Mouse (Mus musculus) cerebellum, adult 11-12 months (tissue): ENCODE measurements around the gene Pnma3.
"Not testable (repeated sequence)": the region's sequence is repeated elsewhere in the genome, so short reads cannot be mapped to it uniquely, and the experiment has no call there.

Experiments
- DNase-seq: peaks from one replicate; pipeline ENCODE4 v3.0.0; 2022

Gene Pnma3

GRCm38 (mm10) chrX:73064415-73064793 is at the start of gene Pnma3:
Gene Pnma3, plus strand, starts transcription at chrX:73064787.
- peak; percentile 21 for DNase-seq

- DNase-seq: no peak
Observed at GRCm38 (mm10) chrX:73037003-73037402, 27.6 kb upstream of the Pnma3 start, which contains the start of gene Pnma5. Gene Pnma5, minus strand, starts transcription at chrX:73037103.

GRCm38 (mm10) chrX:73038831-73039230 is 25.8 kb upstream of the Pnma3 start:
- no peak for DNase-seq

- DNase-seq: no peak
Observed at GRCm38 (mm10) chrX:73039666-73040065, 24.9 kb upstream of the Pnma3 start.

GRCm38 (mm10) chrX:73053860-73054563 is 10.6 kb upstream of the Pnma3 start:
- DNase-seq: peak; percentile 91

- no peak for DNase-seq
Observed at GRCm38 (mm10) chrX:73061528-73061927, 3.1 kb upstream of the Pnma3 start.

- DNase-seq: no peak
Observed at GRCm38 (mm10) chrX:73062323-73062722, 2.3 kb upstream of the Pnma3 start.

- peak; percentile 44 for DNase-seq
Observed at GRCm38 (mm10) chrX:73063512-73064414, 824 bp upstream of the Pnma3 start.

GRCm38 (mm10) chrX:73066765-73067312 is 2.3 kb downstream of the Pnma3 start:
- DNase-seq: peak; percentile 40

- DNase-seq: not testable (repeated sequence)
Observed at GRCm38 (mm10) chrX:73082267-73083055, 17.9 kb downstream of the Pnma3 start, which contains the start of gene Xlr4a. Gene Xlr4a, minus strand, starts transcription at chrX:73082478.

- peak; percentile 50 for DNase-seq
Observed at GRCm38 (mm10) chrX:73096941-73097508, 32.4 kb downstream of the Pnma3 start, which contains the start of gene Xlr3a. Gene Xlr3a, minus strand, starts transcription at chrX:73097095.

GRCm38 (mm10) chrX:73116747-73117146 is 52.2 kb downstream of the Pnma3 start, which contains the start of gene Gm14685:
Gene Gm14685, plus strand, starts transcription at chrX:73117047.
- DNase-seq: not testable (repeated sequence)
